Mouse (Mus musculus) macrophage (primary cell): ENCODE measurements around the gene Txnrd2. TPM values are rescaled to one million over a fixed set of nuclear protein-coding genes. Genes with fewer than 3 reads are reported as not detected.

Experiments used
- polyA plus RNA-seq: library from polyadenylated mRNA; stranded (reverse); fragments of 250-400 nt; gene quantifications from 3 replicates; pipeline ENCODE4 v1.2.4, GENCODE M21; 2018; ENCODE audit warnings: inconsistent platforms

Txnrd2 gene
- polyA plus RNA-seq, 1 experiment from 2014 or later = 10.3 TPM

Other genes with a start within 250 kb of the Txnrd2 start
- not detected in 3 replicates for gene Ccdc188, start 208.5 kb upstream of the Txnrd2 start, polyA plus RNA-seq
- 6.7 to 9.5 TPM (median 8.9 TPM) in 3 replicates for gene Zdhhc8, start 191.2 kb upstream of the Txnrd2 start, polyA plus RNA-seq
- gene Trmt2a, start 177.7 kb upstream of the Txnrd2 start, polyA plus RNA-seq = 38.8 to 85.1 TPM (median 48.0 TPM) in 3 replicates
- gene Ranbp1, start 177.7 kb upstream of the Txnrd2 start, polyA plus RNA-seq = 67.3 to 311 TPM (median 228 TPM) in 3 replicates
- not detected in 3 replicates for gene Gm49776, start 168.1 kb upstream of the Txnrd2 start, polyA plus RNA-seq
- gene Dgcr8, start 137.1 kb upstream of the Txnrd2 start, polyA plus RNA-seq = 11.3 to 17.8 TPM (median 12.9 TPM) in 3 replicates
- 16.5 to 31.4 TPM (median 21.0 TPM) in 3 replicates for gene Tango2, start 78.3 kb upstream of the Txnrd2 start, polyA plus RNA-seq
- gene Arvcf, start 78.2 kb upstream of the Txnrd2 start, polyA plus RNA-seq = 0.75 to 2.7 TPM (median 0.89 TPM) in 3 replicates
- gene Comt, start 468 bp downstream of the Txnrd2 start, polyA plus RNA-seq = 118 to 154 TPM (median 126 TPM) in 3 replicates
- gene Gnb1l, start 72.3 kb downstream of the Txnrd2 start, polyA plus RNA-seq = 0.89 to 4.1 TPM (median 1.3 TPM) in 3 replicates
- gene Rtl10, start 72.5 kb downstream of the Txnrd2 start, polyA plus RNA-seq = 1.5 TPM in 1 of 3 replicates, not detected in the others
- gene Tbx1, start 164.3 kb downstream of the Txnrd2 start, polyA plus RNA-seq = not detected in 3 replicates
- gene Gp1bb, start 196.0 kb downstream of the Txnrd2 start, polyA plus RNA-seq = 0.36 TPM in 1 of 3 replicates, not detected in the others
- gene Gm49601, start 200.0 kb downstream of the Txnrd2 start, polyA plus RNA-seq = not detected in 3 replicates
- gene Sept5, start 203.6 kb downstream of the Txnrd2 start, polyA plus RNA-seq = 0.33 to 0.36 TPM in 2 of 3 replicates, not detected in the other